Mouse (Mus musculus): Measurements from ENCODE around the gene Stam2.

Gene Stam2

DNA sequence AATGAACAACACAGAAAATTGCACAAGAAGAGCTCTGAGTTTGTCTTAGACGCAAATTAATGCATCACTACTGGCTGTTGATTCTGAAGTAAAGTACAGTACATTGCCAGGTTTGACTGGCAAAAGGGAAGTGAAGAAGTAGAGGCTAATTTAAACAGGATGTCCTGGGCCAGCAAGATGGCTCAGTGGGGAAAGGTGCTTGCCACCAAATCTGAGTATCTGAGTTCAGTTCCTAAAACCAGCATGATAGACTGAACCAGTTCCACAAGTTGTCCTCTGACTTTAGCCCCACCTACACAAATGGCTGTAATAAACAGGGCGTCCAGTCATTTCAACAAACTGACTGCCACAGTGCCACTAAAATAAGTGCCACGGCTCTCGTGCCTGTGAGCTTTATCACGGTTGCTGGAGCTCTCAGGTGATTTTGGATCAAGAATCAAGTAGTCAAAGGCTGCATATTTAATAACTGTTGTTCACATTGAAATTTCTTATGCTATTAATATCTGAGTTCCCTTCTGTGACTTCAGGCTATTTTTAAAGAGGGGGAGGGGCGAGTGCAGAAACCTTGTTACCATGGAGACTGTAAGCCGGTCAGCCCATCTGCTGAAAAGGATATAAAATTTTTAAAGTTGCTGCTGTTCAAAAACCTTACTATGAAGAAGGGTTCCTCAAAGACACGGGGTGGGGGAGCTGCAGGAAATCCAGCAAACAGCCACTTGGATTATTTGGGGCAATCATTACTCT, 94.7 kb downstream of the Stam2 start:
- no peak for DNase-seq

DNA sequence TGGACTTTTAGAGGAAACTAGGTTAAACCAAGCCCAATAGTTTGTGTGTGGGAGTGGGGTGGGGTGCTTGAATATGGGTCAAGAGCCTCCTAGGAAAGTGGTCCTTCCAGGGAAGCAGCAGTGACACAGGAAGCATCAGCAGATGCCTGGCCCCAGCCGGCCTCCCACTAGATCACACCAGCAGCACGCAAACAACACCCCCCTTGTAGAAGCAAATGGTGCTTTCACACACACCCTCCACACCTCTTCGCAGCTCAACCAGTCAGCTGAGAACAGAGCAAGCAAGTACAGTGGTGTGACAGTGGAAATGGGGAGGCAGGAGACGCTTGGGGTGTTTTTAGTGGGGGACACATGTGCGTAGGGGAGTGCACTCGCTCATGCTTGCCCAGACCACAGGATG, 98.4 kb downstream of the Stam2 start:
- DNase-seq, result no peak
